Mouse (Mus musculus): ENCODE results near the gene Gins3. TPM values are rescaled to one million over a fixed set of nuclear protein-coding genes. Genes with fewer than 3 reads are reported as not detected.

The Gins3 gene
- polyA plus RNA-seq, 1 experiment from 2014 or later = 18.6 TPM

GRCm38 (mm10) chr8:95694631-95695030 lies 61.4 kb downstream of the Gins3 start:
- 27% methylated on average over 6 of the region's 6 CpGs for WGBS
- no peaks in the 10 kb centered on the region for H3K36me3 ChIP-seq (ENCODE audit: control insufficient read depth, insufficient read depth, low read length)
- no peak overlapping the region for H3K9ac ChIP-seq (ENCODE audit: low read length)
- no peaks in the 10 kb centered on the region for H3K9me3 ChIP-seq (ENCODE audit: control insufficient read depth, low read length)
- no peak overlapping the region for H3K27ac ChIP-seq (ENCODE audit: low read depth)
- DNase-seq (ENCODE audit: low spot score) (no peak), ATAC-seq (replicated peaks; ENCODE audit: low FRiP score, low TSS enrichment, low read depth) (no peak)
- H3K4me2 ChIP-seq (ENCODE audit: low read length) = no peak overlapping the region
- H3K4me3 ChIP-seq (ENCODE audit: low read depth, low read length) = no peak overlapping the region
- no peaks in the 10 kb centered on the region for H3K4me1 ChIP-seq (replicated peaks; ENCODE audit: control insufficient read depth, insufficient read depth, low read length)
- peaks cover 23% of the 10 kb centered on the region for H3K27me3 ChIP-seq (replicated peaks; ENCODE audit: control insufficient read depth, insufficient read depth, low read length)

Other genes starting within 250 kb of the Gins3 start
- 157 and 159 TPM in 2 replicates for gene Cfap20, start 198.6 kb upstream of the Gins3 start, polyA plus RNA-seq (2014; fragmentation: Nextera tagmentation; extraction: Ambion mirVana)
- gene Csnk2a2, start 143.4 kb upstream of the Gins3 start, polyA plus RNA-seq (2014; fragmentation: Nextera tagmentation; extraction: Ambion mirVana) = 17.5 and 20.7 TPM in 2 replicates
- gene Ccdc113, start 99.4 kb upstream of the Gins3 start, polyA plus RNA-seq (2014; fragmentation: Nextera tagmentation; extraction: Ambion mirVana) = 0.27 TPM in 1 of 2 replicates, not detected in the other
- not detected in 2 replicates for gene Prss54, start 57.1 kb upstream of the Gins3 start, polyA plus RNA-seq (2014; fragmentation: Nextera tagmentation; extraction: Ambion mirVana)
- gene Ndrg4, start 43.5 kb downstream of the Gins3 start, polyA plus RNA-seq (2014; fragmentation: Nextera tagmentation; extraction: Ambion mirVana) = 21.3 and 22.1 TPM in 2 replicates
- 21.5 and 22.8 TPM in 2 replicates for gene Setd6, start 82.4 kb downstream of the Gins3 start, polyA plus RNA-seq (2014; fragmentation: Nextera tagmentation; extraction: Ambion mirVana)
- 98.5 and 132 TPM in 2 replicates for gene Cnot1, start 174.0 kb downstream of the Gins3 start, polyA plus RNA-seq (2014; fragmentation: Nextera tagmentation; extraction: Ambion mirVana)
- gene Sap18b, start 191.9 kb downstream of the Gins3 start, polyA plus RNA-seq (2014; fragmentation: Nextera tagmentation; extraction: Ambion mirVana) = 355 and 369 TPM in 2 replicates
- 17.2 and 17.5 TPM in 2 replicates for gene Slc38a7, start 220.1 kb downstream of the Gins3 start, polyA plus RNA-seq (2014; fragmentation: Nextera tagmentation; extraction: Ambion mirVana)

Data from intestine, embryonic 14.5 days (tissue).